Mouse (Mus musculus): ENCODE measurements around the gene Slc38a3. TPM values are rescaled to one million over a fixed set of nuclear protein-coding genes. Genes with fewer than 3 reads are reported as not detected.

Slc38a3 gene
- polyA plus RNA-seq, 1 experiment from 2014 or later: 31.9 TPM

- Histone ChIP-seq H3K36me3 (ENCODE audit: control insufficient read depth, insufficient read depth, low read length) (peaks cover 14% of the 10 kb centered on the region), H3K4me3 (replicated peaks; ENCODE audit: low read depth, low read length) (no peak overlapping the region), H3K27ac (replicated peaks; ENCODE audit: low read depth, low read length) (peak overlapping the region; percentile 99), H3K27me3 (ENCODE audit: control insufficient read depth, insufficient read depth, low read length) (no peaks in the 10 kb centered on the region), H3K9ac (replicated peaks; ENCODE audit: low read length) (peak overlapping the region; percentile 56), H3K4me1 (ENCODE audit: control insufficient read depth, insufficient read depth, low read length) (peaks cover 74% of the 10 kb centered on the region), H3K4me2 (ENCODE audit: low read length) (peak overlapping the region; percentile 85), H3K9me3 (ENCODE audit: control insufficient read depth, low read length) (no peaks in the 10 kb centered on the region)
- ATAC-seq (ENCODE audit: low FRiP score, low TSS enrichment) (no peak), DNase-seq (no peak)
- 9% methylated on average over 20 of the region's 20 CpGs for WGBS
These were observed 41.7 kb downstream of the Slc38a3 start for GRCm38 (mm10) chr9:107627387-107628255.

GRCm38 (mm10) chr9:107626844-107627277 is 42.5 kb downstream of the Slc38a3 start:
- Histone ChIP-seq H3K36me3 (ENCODE audit: control insufficient read depth, insufficient read depth, low read length) (peaks cover 19% of the 10 kb centered on the region), H3K9me3 (ENCODE audit: control insufficient read depth, low read length) (no peaks in the 10 kb centered on the region), H3K4me3 (replicated peaks; ENCODE audit: low read depth, low read length) (peak overlapping the region; percentile 20), H3K9ac (replicated peaks; ENCODE audit: low read length) (peak overlapping the region; percentile 56), H3K4me1 (ENCODE audit: control insufficient read depth, insufficient read depth, low read length) (peaks cover 66% of the 10 kb centered on the region), H3K27me3 (ENCODE audit: control insufficient read depth, insufficient read depth, low read length) (no peaks in the 10 kb centered on the region), H3K4me2 (ENCODE audit: low read length) (peak overlapping the region; percentile 85), H3K27ac (replicated peaks; ENCODE audit: low read depth, low read length) (peak overlapping the region; percentile 99)
- DNase-seq (peak; percentile 95), ATAC-seq (ENCODE audit: low FRiP score, low TSS enrichment) (peak; percentile 77)
- 0% methylated on average over 2 of the region's 2 CpGs for WGBS

DNA sequence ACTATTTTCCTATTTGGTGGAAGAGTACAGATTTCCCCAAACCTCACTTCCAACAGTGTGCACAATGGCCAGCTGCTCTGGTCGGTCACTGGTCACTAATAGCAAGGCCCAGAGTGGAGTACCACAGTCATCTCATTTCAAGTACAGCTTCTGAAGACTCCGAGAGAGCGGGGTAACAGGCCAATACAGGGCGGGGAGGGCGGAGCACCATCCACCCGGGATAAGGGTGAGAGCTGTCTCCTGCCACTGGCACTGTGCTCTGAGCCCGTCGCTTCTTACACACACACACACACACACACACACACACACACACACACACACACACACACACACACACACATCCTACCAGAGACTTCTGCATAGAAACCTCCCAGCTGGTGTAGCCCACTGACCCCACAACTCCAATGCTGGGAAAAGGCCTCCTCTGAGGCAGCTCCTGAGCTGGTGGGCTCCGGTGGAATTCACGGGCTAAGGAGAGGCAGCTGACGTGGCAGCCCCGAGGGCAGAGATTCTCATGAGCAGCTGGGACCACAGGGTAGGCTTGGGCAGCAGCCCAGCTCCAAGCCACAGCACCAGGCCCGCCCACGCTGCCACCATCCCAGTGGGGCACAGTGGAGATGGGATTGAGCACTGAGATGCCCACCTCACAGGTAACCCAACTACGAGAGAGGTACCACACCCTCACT is 43.0 kb downstream of the Slc38a3 start:
- DNase-seq: peak; percentile 79
- peak overlapping the region; percentile 85 for H3K4me2 ChIP-seq (ENCODE audit: low read length)
- H3K9ac ChIP-seq (replicated peaks; ENCODE audit: low read length): peak overlapping the region; percentile 56
- peaks cover 61% of the 10 kb centered on the region for H3K4me1 ChIP-seq (ENCODE audit: control insufficient read depth, insufficient read depth, low read length)
- H3K36me3 ChIP-seq (ENCODE audit: control insufficient read depth, insufficient read depth, low read length): peaks cover 19% of the 10 kb centered on the region
- peak overlapping the region; percentile 99 for H3K27ac ChIP-seq (replicated peaks; ENCODE audit: low read depth, low read length)
- H3K4me3 ChIP-seq (replicated peaks; ENCODE audit: low read depth, low read length): peak overlapping the region; percentile 20
- H3K27me3 ChIP-seq (ENCODE audit: control insufficient read depth, insufficient read depth, low read length): no peaks in the 10 kb centered on the region
- peak; percentile 7 for ATAC-seq (ENCODE audit: low FRiP score, low TSS enrichment)
- 23% methylated on average over 15 of the region's 15 CpGs for WGBS
- no peaks in the 10 kb centered on the region for H3K9me3 ChIP-seq (ENCODE audit: control insufficient read depth, low read length)

DNA sequence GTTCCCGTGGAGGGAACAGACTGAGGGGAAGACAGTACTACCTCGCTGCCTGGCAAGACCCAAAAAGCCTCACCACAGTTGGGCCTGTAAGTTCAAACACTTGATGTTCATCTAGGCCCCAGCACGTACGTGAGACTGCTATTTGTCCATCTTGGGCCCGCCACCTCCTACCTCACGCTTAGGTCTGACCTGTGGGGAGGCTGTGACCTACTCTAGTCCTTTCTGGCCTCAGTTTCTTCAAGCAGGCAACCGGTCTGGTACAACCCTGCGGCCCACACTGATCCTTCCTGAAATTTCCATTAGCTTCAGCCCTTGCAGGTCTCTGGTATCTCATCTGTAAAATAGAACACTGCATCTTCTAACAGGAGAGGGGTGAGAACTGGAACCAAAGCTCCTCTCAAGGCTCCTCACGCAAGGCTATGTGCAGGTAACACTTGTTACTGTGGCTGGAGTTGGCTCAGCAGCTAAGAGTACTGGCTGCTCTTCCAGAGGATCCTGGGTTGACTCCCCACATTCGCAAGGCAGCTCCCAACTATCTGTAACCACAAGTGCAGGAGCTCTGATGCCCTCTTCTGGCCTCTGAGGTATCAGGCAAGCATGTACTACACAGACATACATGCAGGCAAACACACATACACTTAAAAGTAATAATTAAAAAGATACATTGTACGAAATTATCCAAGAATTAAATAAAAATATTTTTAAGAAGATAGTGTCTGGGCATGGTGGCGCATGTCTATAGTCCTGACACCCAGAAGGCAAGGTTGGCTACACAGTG is 43.8 kb downstream of the Slc38a3 start:
- peaks cover 20% of the 10 kb centered on the region for H3K36me3 ChIP-seq (ENCODE audit: control insufficient read depth, insufficient read depth, low read length)
- peak overlapping the region; percentile 85; the same call in 1 of the 2 replicates for H3K4me2 ChIP-seq (ENCODE audit: low read length)
- peak overlapping the region; percentile 56 for H3K9ac ChIP-seq (replicated peaks; ENCODE audit: low read length)
- H3K4me3 ChIP-seq (replicated peaks; ENCODE audit: low read depth, low read length): no peak overlapping the region
- H3K27ac ChIP-seq (replicated peaks; ENCODE audit: low read depth, low read length): peak overlapping the region; percentile 99
- DNase-seq (no peak), ATAC-seq (ENCODE audit: low FRiP score, low TSS enrichment) (no peak)
- no peaks in the 10 kb centered on the region for H3K9me3 ChIP-seq (ENCODE audit: control insufficient read depth, low read length)
- 88% methylated on average over 12 of the region's 12 CpGs for WGBS
- H3K4me1 ChIP-seq (ENCODE audit: control insufficient read depth, insufficient read depth, low read length): peaks cover 53% of the 10 kb centered on the region
- H3K27me3 ChIP-seq (ENCODE audit: control insufficient read depth, insufficient read depth, low read length): no peaks in the 10 kb centered on the region

- Histone ChIP-seq H3K9ac (replicated peaks; ENCODE audit: low read length) (no peak overlapping the region), H3K9me3 (ENCODE audit: control insufficient read depth, low read length) (no peaks in the 10 kb centered on the region), H3K4me3 (replicated peaks; ENCODE audit: low read depth, low read length) (no peak overlapping the region), H3K27ac (replicated peaks; ENCODE audit: low read depth, low read length) (0 out of 2 replicates have a peak overlapping the region, but pooled peaks have one; percentile 99), H3K27me3 (ENCODE audit: control insufficient read depth, insufficient read depth, low read length) (no peaks in the 10 kb centered on the region), H3K36me3 (ENCODE audit: control insufficient read depth, insufficient read depth, low read length) (peaks cover 26% of the 10 kb centered on the region), H3K4me1 (ENCODE audit: control insufficient read depth, insufficient read depth, low read length) (peaks cover 47% of the 10 kb centered on the region), H3K4me2 (ENCODE audit: low read length) (no peak overlapping the region)
- ATAC-seq (ENCODE audit: low FRiP score, low TSS enrichment): no peak
- 70% methylated on average over 3 of the region's 3 CpGs for WGBS
- no peak for DNase-seq
These were observed 44.4 kb downstream of the Slc38a3 start for GRCm38 (mm10) chr9:107624951-107625350.

DNA sequence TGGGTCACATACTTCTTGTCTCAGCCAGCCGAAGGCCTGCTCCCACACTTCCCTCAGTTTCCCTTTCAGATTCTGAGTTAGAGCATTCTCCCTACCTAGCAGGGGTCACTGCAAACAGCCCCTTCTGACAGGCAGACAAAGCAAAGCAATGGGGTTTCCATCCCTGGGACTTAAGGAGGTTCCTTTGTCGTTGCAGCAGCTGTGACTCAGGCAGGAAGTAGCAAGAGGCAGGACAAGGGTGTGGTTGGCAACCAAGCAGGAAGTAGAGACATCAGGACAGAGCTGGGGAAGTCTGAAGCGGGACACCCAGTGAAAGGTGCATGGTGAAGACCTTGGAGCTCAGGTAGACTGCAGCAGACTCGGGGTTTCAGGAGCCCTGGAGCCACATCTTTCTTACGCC is 44.8 kb downstream of the Slc38a3 start:
- Histone ChIP-seq H3K4me2 (ENCODE audit: low read length) (no peak overlapping the region), H3K9me3 (ENCODE audit: control insufficient read depth, low read length) (no peaks in the 10 kb centered on the region), H3K27ac (replicated peaks; ENCODE audit: low read depth, low read length) (peak overlapping the region; percentile 99; the same call in 1 of the 2 replicates), H3K27me3 (ENCODE audit: control insufficient read depth, insufficient read depth, low read length) (no peaks in the 10 kb centered on the region), H3K36me3 (ENCODE audit: control insufficient read depth, insufficient read depth, low read length) (peaks cover 30% of the 10 kb centered on the region), H3K4me3 (replicated peaks; ENCODE audit: low read depth, low read length) (no peak overlapping the region), H3K9ac (replicated peaks; ENCODE audit: low read length) (no peak overlapping the region), H3K4me1 (ENCODE audit: control insufficient read depth, insufficient read depth, low read length) (peaks cover 43% of the 10 kb centered on the region)
- ATAC-seq (ENCODE audit: low FRiP score, low TSS enrichment) (no peak), DNase-seq (no peak)
- 66% methylated on average over 5 of the region's 5 CpGs for WGBS

DNA sequence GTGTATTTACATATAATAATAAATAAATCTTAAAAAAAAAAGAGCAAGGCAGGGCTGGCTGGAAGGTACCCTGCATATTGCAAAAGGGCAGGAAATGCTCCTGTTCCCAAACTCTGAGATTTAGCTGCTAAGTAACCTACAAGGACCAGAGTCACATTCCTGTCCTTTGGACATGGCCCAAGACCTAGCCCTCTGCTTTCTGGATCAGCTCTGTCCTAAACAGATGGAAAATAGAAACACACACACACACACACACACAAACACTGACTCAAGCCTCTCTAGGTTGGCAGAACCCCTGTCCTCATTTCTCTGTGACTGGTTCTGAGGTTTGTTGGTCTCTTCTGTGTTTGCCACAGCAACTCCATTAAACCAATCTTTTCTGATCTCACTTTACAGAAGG is 48.4 kb downstream of the Slc38a3 start:
- Histone ChIP-seq H3K27me3 (ENCODE audit: control insufficient read depth, insufficient read depth, low read length) (no peaks in the 10 kb centered on the region), H3K27ac (replicated peaks; ENCODE audit: low read depth, low read length) (no peak overlapping the region), H3K4me3 (replicated peaks; ENCODE audit: low read depth, low read length) (no peak overlapping the region), H3K9ac (replicated peaks; ENCODE audit: low read length) (no peak overlapping the region), H3K4me2 (ENCODE audit: low read length) (no peak overlapping the region), H3K9me3 (ENCODE audit: control insufficient read depth, low read length) (no peaks in the 10 kb centered on the region), H3K4me1 (ENCODE audit: control insufficient read depth, insufficient read depth, low read length) (peaks cover 7% of the 10 kb centered on the region), H3K36me3 (ENCODE audit: control insufficient read depth, insufficient read depth, low read length) (peaks cover 59% of the 10 kb centered on the region)
- ATAC-seq (ENCODE audit: low FRiP score, low TSS enrichment): no peak
- DNase-seq: no peak

DNA sequence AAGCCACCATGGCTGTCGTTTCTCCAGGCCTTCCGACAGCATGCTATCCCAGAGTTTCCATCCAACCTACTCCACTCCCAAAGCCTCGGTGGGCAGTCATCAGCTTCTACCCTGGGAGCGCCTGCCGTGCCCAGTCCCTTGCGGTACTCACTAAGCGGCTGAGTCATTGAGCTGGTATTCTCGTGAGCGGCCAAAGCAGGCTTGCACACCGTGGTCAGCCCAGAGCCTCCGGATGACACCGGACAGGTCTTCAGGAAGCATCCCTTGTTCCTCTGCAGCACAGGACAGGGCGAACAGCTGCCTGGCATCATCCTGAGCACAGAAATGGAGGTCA is 49.8 kb downstream of the Slc38a3 start:
- WGBS: 80% methylated on average over 13 of the region's 13 CpGs
- ATAC-seq (ENCODE audit: low FRiP score, low TSS enrichment) (no peak), DNase-seq (no peak)
- Histone ChIP-seq H3K27ac (replicated peaks; ENCODE audit: low read depth, low read length) (peak overlapping the region; percentile 42), H3K4me2 (ENCODE audit: low read length) (no peak overlapping the region), H3K4me1 (ENCODE audit: control insufficient read depth, insufficient read depth, low read length) (no peaks in the 10 kb centered on the region), H3K27me3 (ENCODE audit: control insufficient read depth, insufficient read depth, low read length) (no peaks in the 10 kb centered on the region), H3K4me3 (replicated peaks; ENCODE audit: low read depth, low read length) (no peak overlapping the region), H3K9me3 (ENCODE audit: control insufficient read depth, low read length) (no peaks in the 10 kb centered on the region), H3K9ac (replicated peaks; ENCODE audit: low read length) (no peak overlapping the region; the same call in 1 of the 2 replicates), H3K36me3 (ENCODE audit: control insufficient read depth, insufficient read depth, low read length) (peaks cover 66% of the 10 kb centered on the region)

All from midbrain, embryonic 14.5 days (tissue).